Mouse (Mus musculus): ENCODE data around the gene Agmat. TPM values are rescaled to one million over a fixed set of nuclear protein-coding genes. Genes with fewer than 3 reads are reported as not detected.

Agmat gene
- polyA plus RNA-seq, 1 experiment from 2014 or later = 36.7 TPM

GRCm38 (mm10) chr4:141722731-141723672, 23.5 kb upstream of the Agmat start, which contains the start of gene Ddi2:
Ddi2 (minus strand) TSS chr4:141723419.
- H3K9ac ChIP-seq = peak within 1 kb of the TSS; percentile 96
- peak; percentile 84 for ATAC-seq
- H3K4me1 ChIP-seq (replicated peaks) = peaks cover 23% of the 10 kb centered on the region
- peak within 1 kb of the TSS; percentile 76 for H3K4me2 ChIP-seq (replicated peaks)
- H3K9me3 ChIP-seq = no peaks in the 10 kb centered on the region
- H3K27ac ChIP-seq = peak within 1 kb of the TSS; percentile 95
- under 1% methylated on average over 101 of the region's 105 CpGs for WGBS
- no peaks in the 10 kb centered on the region for H3K36me3 ChIP-seq
- peak within 1 kb of the TSS; percentile 77 for H3K4me3 ChIP-seq (replicated peaks)
- H3K27me3 ChIP-seq (replicated peaks) = no peaks in the 10 kb centered on the region

GRCm38 (mm10) chr4:141723673-141724068, 22.8 kb upstream of the Agmat start:
- Histone ChIP-seq H3K27ac (no peak overlapping the region; the same call in 1 of the 2 replicates), H3K36me3 (no peaks in the 10 kb centered on the region), H3K4me3 (replicated peaks) (peak overlapping the region; percentile 77), H3K9me3 (no peaks in the 10 kb centered on the region), H3K4me1 (replicated peaks) (peaks cover 23% of the 10 kb centered on the region), H3K9ac (peak overlapping the region; percentile 48), H3K4me2 (replicated peaks) (peak overlapping the region; percentile 65), H3K27me3 (replicated peaks) (no peaks in the 10 kb centered on the region)
- peak; percentile 48; the same call in 1 of the 2 replicates for ATAC-seq
- WGBS = 8% methylated on average over 13 of the region's 13 CpGs

- Histone ChIP-seq H3K9ac (no peak overlapping the region), H3K9me3 (no peaks in the 10 kb centered on the region), H3K4me1 (replicated peaks) (peaks cover 20% of the 10 kb centered on the region), H3K4me2 (replicated peaks) (no peak overlapping the region), H3K36me3 (no peaks in the 10 kb centered on the region), H3K4me3 (replicated peaks) (no peak overlapping the region), H3K27ac (no peak overlapping the region), H3K27me3 (replicated peaks) (no peaks in the 10 kb centered on the region)
- ATAC-seq = no peak
- WGBS = 60% methylated on average over 11 of the region's 11 CpGs
Measured at GRCm38 (mm10) chr4:141724594-141724993, 21.9 kb upstream of the Agmat start.

GRCm38 (mm10) chr4:141725277-141725676, 21.2 kb upstream of the Agmat start:
- peak overlapping the region; percentile 18; the same call in 1 of the 2 replicates for H3K27ac ChIP-seq
- ATAC-seq = no peak
- WGBS = 66% methylated on average over 5 of the region's 5 CpGs

GRCm38 (mm10) chr4:141725738-141726137, 20.7 kb upstream of the Agmat start:
- H3K9me3 ChIP-seq = no peaks in the 10 kb centered on the region
- no peak for ATAC-seq
- H3K27ac ChIP-seq = peak overlapping the region; percentile 18; the same call in 1 of the 2 replicates
- H3K36me3 ChIP-seq = no peaks in the 10 kb centered on the region
- H3K4me2 ChIP-seq (replicated peaks) = no peak overlapping the region
- 38% methylated on average over 3 of the region's 3 CpGs for WGBS
- H3K27me3 ChIP-seq (replicated peaks) = no peaks in the 10 kb centered on the region
- peaks cover 23% of the 10 kb centered on the region for H3K4me1 ChIP-seq (replicated peaks)
- no peak overlapping the region for H3K4me3 ChIP-seq (replicated peaks)
- H3K9ac ChIP-seq = no peak overlapping the region

More at GRCm38 (mm10) chr4:141725277-141725676, 21.2 kb upstream of the Agmat start:
- Histone ChIP-seq H3K9me3 (no peaks in the 10 kb centered on the region), H3K36me3 (no peaks in the 10 kb centered on the region), H3K4me1 (replicated peaks) (peaks cover 20% of the 10 kb centered on the region), H3K27me3 (replicated peaks) (no peaks in the 10 kb centered on the region), H3K9ac (no peak overlapping the region), H3K4me2 (replicated peaks) (no peak overlapping the region), H3K4me3 (replicated peaks) (no peak overlapping the region)

- Histone ChIP-seq H3K9ac (no peak overlapping the region), H3K27ac (peak overlapping the region; percentile 66), H3K27me3 (replicated peaks) (no peaks in the 10 kb centered on the region), H3K9me3 (no peaks in the 10 kb centered on the region), H3K4me1 (replicated peaks) (peaks cover 10% of the 10 kb centered on the region; the same call in 1 of the 2 replicates), H3K4me3 (replicated peaks) (no peak overlapping the region), H3K4me2 (replicated peaks) (peak overlapping the region; percentile 21), H3K36me3 (no peaks in the 10 kb centered on the region)
- 51% methylated on average over 3 of the region's 3 CpGs for WGBS
- peak; percentile 87 for ATAC-seq
Measured at GRCm38 (mm10) chr4:141729266-141729665, 17.2 kb upstream of the Agmat start.

GRCm38 (mm10) chr4:141730401-141730800, 16.1 kb upstream of the Agmat start:
- no peak for ATAC-seq
- H3K4me3 ChIP-seq (replicated peaks) = no peak overlapping the region
- no peaks in the 10 kb centered on the region for H3K36me3 ChIP-seq
- WGBS = 85% methylated on average over 13 of the region's 13 CpGs
- H3K27me3 ChIP-seq (replicated peaks) = no peaks in the 10 kb centered on the region
- H3K27ac ChIP-seq = no peak overlapping the region
- H3K9me3 ChIP-seq = no peaks in the 10 kb centered on the region
- peaks cover 17% of the 10 kb centered on the region; the same call in 1 of the 2 replicates for H3K4me1 ChIP-seq (replicated peaks)
- H3K9ac ChIP-seq = no peak overlapping the region
- H3K4me2 ChIP-seq (replicated peaks) = no peak overlapping the region

GRCm38 (mm10) chr4:141731766-141732165, 14.7 kb upstream of the Agmat start:
- H3K27me3 ChIP-seq (replicated peaks) = no peaks in the 10 kb centered on the region
- 63% methylated on average over 5 of the region's 5 CpGs for whole genome bisulfite sequencing
- peak; percentile 82 for ATAC-seq
- H3K4me1 ChIP-seq (replicated peaks) = peaks cover 17% of the 10 kb centered on the region; the same call in 1 of the 2 replicates
- no peaks in the 10 kb centered on the region for H3K36me3 ChIP-seq
- H3K4me3 ChIP-seq (replicated peaks) = no peak overlapping the region
- peak overlapping the region; percentile 51; the same call in 1 of the 2 replicates for H3K27ac ChIP-seq
- H3K9me3 ChIP-seq = no peaks in the 10 kb centered on the region
- H3K4me2 ChIP-seq (replicated peaks) = no peak overlapping the region
- no peak overlapping the region for H3K9ac ChIP-seq

- peak overlapping the region; percentile 18 for H3K9ac ChIP-seq
- H3K27ac ChIP-seq = peak overlapping the region; percentile 74
- peak overlapping the region; percentile 61 for H3K4me2 ChIP-seq (replicated peaks)
- H3K27me3 ChIP-seq (replicated peaks) = no peaks in the 10 kb centered on the region
- WGBS = 6% methylated on average over 24 of the region's 24 CpGs
- H3K36me3 ChIP-seq = no peaks in the 10 kb centered on the region
- peak; percentile 94 for ATAC-seq
- peak overlapping the region; percentile 26 for H3K4me3 ChIP-seq (replicated peaks)
- peaks cover 17% of the 10 kb centered on the region; the same call in 1 of the 2 replicates for H3K4me1 ChIP-seq (replicated peaks)
- no peaks in the 10 kb centered on the region for H3K9me3 ChIP-seq
Measured at GRCm38 (mm10) chr4:141734446-141735205, 11.8 kb upstream of the Agmat start.

- Histone ChIP-seq H3K4me1 (replicated peaks) (peaks cover 16% of the 10 kb centered on the region; the same call in 1 of the 2 replicates), H3K36me3 (no peaks in the 10 kb centered on the region), H3K9me3 (no peaks in the 10 kb centered on the region), H3K4me3 (replicated peaks) (peak overlapping the region; percentile 26), H3K27me3 (replicated peaks) (no peaks in the 10 kb centered on the region), H3K9ac (peak overlapping the region; percentile 18; the same call in 1 of the 2 replicates), H3K27ac (peak overlapping the region; percentile 74), H3K4me2 (replicated peaks) (peak overlapping the region; percentile 61)
- WGBS = 27% methylated on average over 9 of the region's 9 CpGs
- no peak; the same call in 1 of the 2 replicates for ATAC-seq
Measured at GRCm38 (mm10) chr4:141735206-141735560, 11.3 kb upstream of the Agmat start.

GRCm38 (mm10) chr4:141736856-141737255, 9.6 kb upstream of the Agmat start:
- WGBS = 67% methylated on average over 4 of the region's 4 CpGs
- H3K4me2 ChIP-seq (replicated peaks) = no peak overlapping the region
- ATAC-seq = no peak
- H3K27ac ChIP-seq = no peak overlapping the region
- H3K9ac ChIP-seq = no peak overlapping the region
- no peaks in the 10 kb centered on the region for H3K27me3 ChIP-seq (replicated peaks)
- no peaks in the 10 kb centered on the region for H3K9me3 ChIP-seq
- no peak overlapping the region for H3K4me3 ChIP-seq (replicated peaks)
- no peaks in the 10 kb centered on the region for H3K36me3 ChIP-seq
- H3K4me1 ChIP-seq (replicated peaks) = 0 out of 2 replicates have a peak, but pooled peaks cover 8% of the 10 kb centered on the region

GRCm38 (mm10) chr4:141738015-141738414, 8.5 kb upstream of the Agmat start:
- Histone ChIP-seq H3K27me3 (replicated peaks) (no peaks in the 10 kb centered on the region), H3K4me2 (replicated peaks) (no peak overlapping the region), H3K36me3 (no peaks in the 10 kb centered on the region), H3K27ac (no peak overlapping the region), H3K4me1 (replicated peaks) (0 out of 2 replicates have a peak, but pooled peaks cover 12% of the 10 kb centered on the region), H3K9me3 (no peaks in the 10 kb centered on the region), H3K4me3 (replicated peaks) (no peak overlapping the region), H3K9ac (no peak overlapping the region)
- WGBS = 73% methylated on average over 8 of the region's 8 CpGs
- no peak for ATAC-seq
